In the genomic region with DNA sequence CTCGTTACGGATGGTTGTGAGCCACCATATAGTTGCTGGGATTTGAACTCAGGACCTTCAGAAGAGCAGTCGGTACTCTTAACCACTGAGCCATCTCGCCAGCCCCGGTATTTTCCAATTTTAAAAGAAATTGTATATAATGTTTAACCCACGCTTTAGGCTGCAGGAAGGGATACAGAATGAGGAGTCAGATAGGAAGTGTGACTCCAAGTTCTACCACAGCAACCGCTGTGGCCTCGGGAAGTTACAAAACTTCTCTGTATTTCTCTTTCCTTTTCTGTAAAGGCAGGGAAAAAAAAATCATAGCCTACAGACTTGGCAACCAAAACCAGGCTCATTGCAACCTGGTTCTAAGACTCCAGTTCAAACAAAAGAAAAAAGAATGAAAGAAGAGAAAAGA, we compare ENCODE assay signal across 17 mouse cellular contexts.
A peak's percentile ranks its signal among the peaks of the same experiment; 100 is the strongest.
DNase-seq lines count a peak whose midpoint lies in the region; ATAC-seq and TF ChIP-seq lines count a peak whose summit lies in the region.
"Had no signal": no experiment of that assay in that cellular context is flagged by ENCODE, and none has a peak within 500 bp of the region (broad histone marks: within the 10 kb centered on the region; RNA-seq: fewer than 3 reads in every experiment).

No protein-coding gene starts in this region.

- WGBS in heart, embryonic 11.5 days (ENCODE audit: insufficient replicate concordance): 82% methylated on average over 8 of the region's 8 CpGs
- 93% methylated on average over 8 of the region's 8 CpGs for WGBS in kidney, postnatal 0 days
- WGBS in kidney, embryonic 15.5 days: 87% methylated on average over 8 of the region's 8 CpGs
- WGBS in midbrain, embryonic 11.5 days: 91% methylated on average over 8 of the region's 8 CpGs
- 91% methylated on average over 8 of the region's 8 CpGs for WGBS in midbrain, embryonic 15.5 days

- intact Hi-C loops in heart, postnatal 36 days (cut with DNase I): no loop called here

- H3K27me3 ChIP-seq in heart, embryonic 11.5 days (ENCODE audit: control insufficient read depth, insufficient read depth, low read length): no peaks in the 10 kb centered on the region
- no peaks in the 10 kb centered on the region for H3K27me3 ChIP-seq in kidney, postnatal 0 days (ENCODE audit: insufficient read depth, low read length)
- H3K27me3 ChIP-seq in kidney, embryonic 15.5 days: no peaks in the 10 kb centered on the region
- no peaks in the 10 kb centered on the region for H3K27me3 ChIP-seq in midbrain, embryonic 11.5 days (ENCODE audit: control insufficient read depth, insufficient read depth, low read length)
- no peaks in the 10 kb centered on the region for H3K27me3 ChIP-seq in midbrain, embryonic 15.5 days (replicated peaks)
- H3K27me3 ChIP-seq: forebrain, embryonic 13.5 days had no signal

- H3K4me3 ChIP-seq in heart, embryonic 11.5 days (ENCODE audit: low read depth, low read length): no peak overlapping the region
- no peak overlapping the region for H3K4me3 ChIP-seq in kidney, postnatal 0 days (replicated peaks; ENCODE audit: low read depth, low read length)
- H3K4me3 ChIP-seq in kidney, embryonic 15.5 days (replicated peaks): no peak overlapping the region
- H3K4me3 ChIP-seq in midbrain, embryonic 11.5 days (ENCODE audit: low read depth, low read length): no peak overlapping the region
- H3K4me3 ChIP-seq in midbrain, embryonic 15.5 days: no peak overlapping the region
- H3K4me3 ChIP-seq: forebrain, embryonic 13.5 days had no signal

- TF ChIP-seq CTCF in kidney, postnatal 0 days (IDR thresholded peaks at IDR 0.05; ENCODE audit: low read depth): no peak

- H3K27ac ChIP-seq in heart, embryonic 11.5 days (ENCODE audit: low read depth, low read length): peak overlapping the region; percentile 73
- H3K27ac ChIP-seq in kidney, postnatal 0 days: peak overlapping the region; percentile 26; the same call in 1 of the 2 replicates
- H3K27ac ChIP-seq in kidney, embryonic 15.5 days: no peak overlapping the region
- H3K27ac ChIP-seq in midbrain, embryonic 11.5 days (ENCODE audit: low read depth, low read length): no peak overlapping the region
- H3K27ac ChIP-seq in midbrain, embryonic 15.5 days: no peak overlapping the region
- H3K27ac ChIP-seq: forebrain, embryonic 13.5 days had no signal

- H3K36me3 ChIP-seq in heart, embryonic 11.5 days (ENCODE audit: control insufficient read depth, insufficient read depth, low read length): no peaks in the 10 kb centered on the region
- H3K36me3 ChIP-seq in kidney, postnatal 0 days (ENCODE audit: insufficient read depth, low read length): no peaks in the 10 kb centered on the region
- H3K36me3 ChIP-seq in kidney, embryonic 15.5 days: no peaks in the 10 kb centered on the region
- H3K36me3 ChIP-seq in midbrain, embryonic 11.5 days (ENCODE audit: control insufficient read depth, insufficient read depth, low read length): no peaks in the 10 kb centered on the region
- H3K36me3 ChIP-seq in midbrain, embryonic 15.5 days (replicated peaks): no peaks in the 10 kb centered on the region

- H3K4me2 ChIP-seq in heart, embryonic 11.5 days: no peak overlapping the region
- H3K4me2 ChIP-seq in kidney, postnatal 0 days (ENCODE audit: low read length): no peak overlapping the region
- no peak overlapping the region for H3K4me2 ChIP-seq in kidney, embryonic 15.5 days
- no peak overlapping the region for H3K4me2 ChIP-seq in midbrain, embryonic 11.5 days
- no peak overlapping the region for H3K4me2 ChIP-seq in midbrain, embryonic 15.5 days
- H3K4me2 ChIP-seq: forebrain, embryonic 13.5 days had no signal

- H3K4me1 ChIP-seq in heart, embryonic 11.5 days (ENCODE audit: control insufficient read depth, insufficient read depth, low read length): peaks cover 18% of the 10 kb centered on the region
- no peaks in the 10 kb centered on the region for H3K4me1 ChIP-seq in kidney, postnatal 0 days (replicated peaks; ENCODE audit: insufficient read depth, low read length)
- peaks cover 9% of the 10 kb centered on the region for H3K4me1 ChIP-seq in kidney, embryonic 15.5 days
- H3K4me1 ChIP-seq in midbrain, embryonic 11.5 days (ENCODE audit: control insufficient read depth, insufficient read depth, low read length): no peaks in the 10 kb centered on the region
- H3K4me1 ChIP-seq in midbrain, embryonic 15.5 days: no peaks in the 10 kb centered on the region

- H3K9ac ChIP-seq in heart, embryonic 11.5 days (ENCODE audit: low read depth, low read length): no peak overlapping the region
- no peak overlapping the region for H3K9ac ChIP-seq in kidney, postnatal 0 days (ENCODE audit: low read depth, low read length)
- H3K9ac ChIP-seq in kidney, embryonic 15.5 days: no peak overlapping the region
- H3K9ac ChIP-seq in midbrain, embryonic 11.5 days (ENCODE audit: low read length): no peak overlapping the region
- H3K9ac ChIP-seq in midbrain, embryonic 15.5 days: no peak overlapping the region
- H3K9ac ChIP-seq: forebrain, embryonic 13.5 days had no signal

- DNase-seq in heart, postnatal 36 days: no peak
- DNase-seq in kidney, postnatal 0 days (ENCODE audit: low spot score): no peak
- DNase-seq in midbrain, embryonic 11.5 days (ENCODE audit: low spot score, missing footprints): peak; percentile 59
- no peak for DNase-seq in adrenal gland, postnatal 14 days
- DNase-seq: adrenal gland, postnatal 36 days; B cell, adult 2 months; cerebellum, adult 11-12 months; gastrocnemius, postnatal 14 days; right cerebral cortex, postnatal 25 days; thymus, adult 18-20 months; thymus, postnatal 4 days had no signal

- no peaks in the 10 kb centered on the region for H3K9me3 ChIP-seq in heart, embryonic 11.5 days (replicated peaks; ENCODE audit: control insufficient read depth, low read length)
- no peaks in the 10 kb centered on the region for H3K9me3 ChIP-seq in kidney, postnatal 0 days (replicated peaks; ENCODE audit: low read length)
- no peaks in the 10 kb centered on the region for H3K9me3 ChIP-seq in kidney, embryonic 15.5 days (replicated peaks)
- no peaks in the 10 kb centered on the region for H3K9me3 ChIP-seq in midbrain, embryonic 11.5 days (ENCODE audit: control insufficient read depth, low read length)
- H3K9me3 ChIP-seq in midbrain, embryonic 15.5 days: no peaks in the 10 kb centered on the region
- H3K9me3 ChIP-seq: forebrain, embryonic 13.5 days had no signal

- ATAC-seq in heart, embryonic 11.5 days (replicated peaks; ENCODE audit: insufficient number of reproducible peaks, low FRiP score, low TSS enrichment): no peak
- ATAC-seq in kidney, postnatal 0 days (replicated peaks; ENCODE audit: low FRiP score, low read depth): no peak
- no peak for ATAC-seq in kidney, embryonic 15.5 days (replicated peaks; ENCODE audit: low FRiP score)
- ATAC-seq in midbrain, embryonic 11.5 days (ENCODE audit: low FRiP score): no peak
- no peak for ATAC-seq in midbrain, embryonic 15.5 days (replicated peaks)
- ATAC-seq: forebrain, embryonic 13.5 days; hindbrain, embryonic 16.5 days; intestine, embryonic 16.5 days had no signal

Comparison
In these comparisons a context has a peak if more than half of its experiments do, and no peak if none do; other contexts are left out.
1. H3K27ac ChIP-seq: peak in heart, embryonic 11.5 days (single experiment) and kidney, postnatal 0 days (single experiment); none in kidney, embryonic 15.5 days (single experiment), midbrain, embryonic 11.5 days (single experiment) and midbrain, embryonic 15.5 days (single experiment).